8 mouse cellular contexts compared by ENCODE assay signal in the genomic region with DNA sequence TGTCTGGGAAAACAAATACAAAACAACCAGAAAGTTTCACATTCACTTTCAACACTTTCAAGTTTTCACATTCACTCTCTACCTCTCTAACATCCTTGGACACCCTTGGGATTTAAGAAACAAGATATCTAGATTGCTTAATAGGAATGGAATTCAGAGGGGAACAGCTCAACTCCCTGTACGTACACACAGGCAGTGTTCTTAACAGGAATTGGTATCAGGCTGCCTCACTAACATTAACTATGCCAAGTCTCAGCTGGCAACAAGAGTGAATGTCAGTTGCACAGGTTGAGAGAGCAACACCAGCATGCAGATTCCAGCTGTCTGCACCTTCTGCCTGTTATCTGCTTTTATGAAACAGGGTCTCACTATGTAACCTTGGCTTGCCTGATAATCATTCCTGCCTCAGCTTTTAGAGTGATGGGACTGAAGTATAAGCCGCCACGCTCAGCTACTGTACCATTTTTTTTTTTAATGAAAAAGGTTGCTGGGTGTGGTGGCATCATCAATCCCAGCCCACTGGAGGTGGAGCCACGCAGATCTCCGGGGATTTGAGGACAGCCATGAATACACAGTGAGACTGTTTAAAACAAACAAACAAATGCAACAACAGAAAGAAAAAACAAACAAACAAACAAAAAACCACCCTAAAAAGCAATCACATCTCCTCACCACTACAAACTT. TPM values are rescaled to one million over a fixed set of nuclear protein-coding genes. Genes with fewer than 3 reads are reported as not detected.
DNase-seq lines count a peak whose midpoint lies in the region; ATAC-seq and TF ChIP-seq lines count a peak whose summit lies in the region.

No protein-coding gene starts in this region.

- no peak overlapping the region for H3K4me3 ChIP-seq in hindbrain, embryonic 14.5 days (replicated peaks; ENCODE audit: low read length)
- no peak overlapping the region for H3K4me3 ChIP-seq in hindbrain, embryonic 16.5 days (ENCODE audit: low read length)
- H3K4me3 ChIP-seq in E14TG2a.4 (replicated peaks; ENCODE audit: low read length), result peak overlapping the region; percentile 93

- H3K27ac ChIP-seq in hindbrain, embryonic 14.5 days, result no peak overlapping the region
- no peak overlapping the region for H3K27ac ChIP-seq in hindbrain, embryonic 16.5 days (ENCODE audit: low read depth, low read length)

- no peaks in the 10 kb centered on the region for H3K9me3 ChIP-seq in hindbrain, embryonic 14.5 days (ENCODE audit: control insufficient read depth, low read length)
- H3K9me3 ChIP-seq in hindbrain, embryonic 16.5 days (ENCODE audit: control insufficient read depth, low read length), result no peaks in the 10 kb centered on the region
- H3K9me3 ChIP-seq in E14TG2a.4 (ENCODE audit: low read length), result no peaks in the 10 kb centered on the region

- peaks cover 25% of the 10 kb centered on the region for H3K4me1 ChIP-seq in hindbrain, embryonic 14.5 days (replicated peaks; ENCODE audit: control insufficient read depth, insufficient read depth, low read length)
- peaks cover 32% of the 10 kb centered on the region for H3K4me1 ChIP-seq in hindbrain, embryonic 16.5 days (ENCODE audit: control insufficient read depth, insufficient read depth, low read depth, low read length)
- H3K4me1 ChIP-seq in E14TG2a.4 (replicated peaks; ENCODE audit: low read depth, low read length), result peaks cover 60% of the 10 kb centered on the region

- H3K9ac ChIP-seq in hindbrain, embryonic 14.5 days, result no peak overlapping the region
- no peak overlapping the region for H3K9ac ChIP-seq in hindbrain, embryonic 16.5 days (ENCODE audit: low read depth, low read length)

- no peak for DNase-seq in hindbrain, embryonic 14.5 days (ENCODE audit: low spot score)
- peak; percentile 15 for DNase-seq in liver
- DNase-seq in left cerebral cortex, adult 18-20 months (ENCODE audit: low spot score in 2 of 2), result no peak
- DNase-seq in left cerebral cortex, adult 9 months (ENCODE audit: low spot score in 2 of 2), result no peak

- ATAC-seq in hindbrain, embryonic 14.5 days (ENCODE audit: low FRiP score), result no peak
- no peak for ATAC-seq in hindbrain, embryonic 16.5 days
- peak; percentile 51 for ATAC-seq in erythroblast, adult 5-6 weeks (replicated peaks; ENCODE audit: low FRiP score, poor library complexity, severe bottlenecking)
- ATAC-seq in monocyte, adult 5-6 weeks (replicated peaks; ENCODE audit: insufficient number of reproducible peaks, low FRiP score, low TSS enrichment, poor library complexity, severe bottlenecking), result no peak

- no peaks in the 10 kb centered on the region for H3K27me3 ChIP-seq in hindbrain, embryonic 14.5 days (ENCODE audit: control insufficient read depth, insufficient read depth, low read length)
- no peaks in the 10 kb centered on the region for H3K27me3 ChIP-seq in hindbrain, embryonic 16.5 days (replicated peaks; ENCODE audit: control insufficient read depth, insufficient read depth, low read length)
- H3K27me3 ChIP-seq in E14TG2a.4 (ENCODE audit: insufficient read depth, low read length), result no peaks in the 10 kb centered on the region

- peak overlapping the region; percentile 87; the same call in 1 of the 2 replicates for H3K4me2 ChIP-seq in hindbrain, embryonic 14.5 days (replicated peaks)
- no peak overlapping the region; the same call in 1 of the 2 replicates for H3K4me2 ChIP-seq in hindbrain, embryonic 16.5 days (ENCODE audit: low read length)

- WGBS in hindbrain, embryonic 14.5 days, result 72% methylated on average over 5 of the region's 5 CpGs
- WGBS in hindbrain, embryonic 16.5 days, result 66% methylated on average over 5 of the region's 5 CpGs

- no peak for TF ChIP-seq CTCF in E14TG2a.4 (conservative IDR thresholded peaks at IDR 0.05; ENCODE audit: low read length)

- H3K36me3 ChIP-seq in hindbrain, embryonic 14.5 days (replicated peaks; ENCODE audit: control insufficient read depth, insufficient read depth), result peaks cover 20% of the 10 kb centered on the region
- H3K36me3 ChIP-seq in hindbrain, embryonic 16.5 days (ENCODE audit: control insufficient read depth, insufficient read depth, low read length), result peaks cover 5% of the 10 kb centered on the region; the same call in 1 of the 2 replicates
- peaks cover 46% of the 10 kb centered on the region for H3K36me3 ChIP-seq in E14TG2a.4 (ENCODE audit: insufficient read depth, low read length)

RNA-seq across cellular contexts. Expression of a gene that starts 4.4 kb away (rescaled TPM):
- polyA plus RNA-seq in hindbrain, embryonic 14.5 days (2014; fragmentation: Nextera tagmentation; extraction: Ambion mirVana), result 57.4 and 62.2 TPM in 2 replicates
- 57.8 and 59.0 TPM in 2 replicates for polyA plus RNA-seq in hindbrain, embryonic 16.5 days (2015; fragmentation: Nextera tagmentation; extraction: Ambion mirVana)
- 36.5 and 46.8 TPM in 2 replicates for total RNA-seq in erythroblast, adult 5-6 weeks (2015; ENCODE audit: low replicate concordance)
- total RNA-seq in erythroblast, adult 5-6 weeks (2017; ENCODE audit: low replicate concordance), result 54.5 and 64.7 TPM in 2 replicates
- total RNA-seq in monocyte, adult 5-6 weeks (2017), result 136 to 161 TPM (median 144 TPM) in 3 replicates
- total RNA-seq in left cerebral cortex, adult 18-20 months (2021), result 100 to 1,000 TPM; 154 to 159 TPM

RNA-seq across cellular contexts. Expression of a gene that starts 42.6 kb away (rescaled TPM):
- polyA plus RNA-seq in hindbrain, embryonic 14.5 days (2014; fragmentation: Nextera tagmentation; extraction: Ambion mirVana), result 6.9 and 7.2 TPM in 2 replicates
- 7.0 and 8.1 TPM in 2 replicates for polyA plus RNA-seq in hindbrain, embryonic 16.5 days (2015; fragmentation: Nextera tagmentation; extraction: Ambion mirVana)
- 29.6 and 45.6 TPM in 2 replicates for total RNA-seq in erythroblast, adult 5-6 weeks (2015; ENCODE audit: low replicate concordance)
- 53.4 and 59.9 TPM in 2 replicates for total RNA-seq in erythroblast, adult 5-6 weeks (2017; ENCODE audit: low replicate concordance)
- total RNA-seq in monocyte, adult 5-6 weeks (2017), result 0.58 to 1.9 TPM in 2 of 3 replicates, not detected in the other
- under 1 TPM; 0.14 to 0.33 TPM for total RNA-seq in left cerebral cortex, adult 18-20 months (2021)

RNA-seq across cellular contexts. Expression of a gene that starts 42.9 kb away (rescaled TPM):
- polyA plus RNA-seq in hindbrain, embryonic 14.5 days (2014; fragmentation: Nextera tagmentation; extraction: Ambion mirVana), result 59.2 and 59.9 TPM in 2 replicates
- polyA plus RNA-seq in hindbrain, embryonic 16.5 days (2015; fragmentation: Nextera tagmentation; extraction: Ambion mirVana), result 57.7 and 61.1 TPM in 2 replicates
- total RNA-seq in erythroblast, adult 5-6 weeks (2015; ENCODE audit: low replicate concordance), result 25.3 and 43.4 TPM in 2 replicates
- 31.8 and 46.9 TPM in 2 replicates for total RNA-seq in erythroblast, adult 5-6 weeks (2017; ENCODE audit: low replicate concordance)
- total RNA-seq in monocyte, adult 5-6 weeks (2017), result 16.8 to 31.9 TPM (median 27.7 TPM) in 3 replicates
- 10 to 100 TPM; 17.0 to 19.5 TPM for total RNA-seq in left cerebral cortex, adult 18-20 months (2021)

Comparison
In these comparisons a context has a peak if more than half of its experiments do, and no peak if none do; other contexts are left out.
1. RNA of a gene that starts 42.6 kb away (total RNA-seq): 29.6 to 59.9 TPM in erythroblast, adult 5-6 weeks; 0.14 to 0.33 TPM in left cerebral cortex, adult 18-20 months and 0.58 to 1.9 TPM in monocyte, adult 5-6 weeks; every median in the first group is over 10 times any median in the second.